Mouse (Mus musculus) embryonic fibroblast, embryonic 13.5 days (primary cell): Measurements from ENCODE around the gene Wwox.

Experiments
- CTCF ChIP-seq: IDR thresholded peaks from 2 replicates; pipeline ENCODE4 v1.5.1; 2011; ENCODE audit warnings: mild to moderate bottlenecking, control low read depth, low read length, moderate library complexity, borderline replicate concordance; ENCODE audit not compliant: insufficient read depth
- POLR2A ChIP-seq: IDR thresholded peaks from 2 replicates; pipeline ENCODE4 v1.6.1; 2011; ENCODE audit warnings: low read depth, mild to moderate bottlenecking, control low read depth, low read length, moderate library complexity

DNA sequence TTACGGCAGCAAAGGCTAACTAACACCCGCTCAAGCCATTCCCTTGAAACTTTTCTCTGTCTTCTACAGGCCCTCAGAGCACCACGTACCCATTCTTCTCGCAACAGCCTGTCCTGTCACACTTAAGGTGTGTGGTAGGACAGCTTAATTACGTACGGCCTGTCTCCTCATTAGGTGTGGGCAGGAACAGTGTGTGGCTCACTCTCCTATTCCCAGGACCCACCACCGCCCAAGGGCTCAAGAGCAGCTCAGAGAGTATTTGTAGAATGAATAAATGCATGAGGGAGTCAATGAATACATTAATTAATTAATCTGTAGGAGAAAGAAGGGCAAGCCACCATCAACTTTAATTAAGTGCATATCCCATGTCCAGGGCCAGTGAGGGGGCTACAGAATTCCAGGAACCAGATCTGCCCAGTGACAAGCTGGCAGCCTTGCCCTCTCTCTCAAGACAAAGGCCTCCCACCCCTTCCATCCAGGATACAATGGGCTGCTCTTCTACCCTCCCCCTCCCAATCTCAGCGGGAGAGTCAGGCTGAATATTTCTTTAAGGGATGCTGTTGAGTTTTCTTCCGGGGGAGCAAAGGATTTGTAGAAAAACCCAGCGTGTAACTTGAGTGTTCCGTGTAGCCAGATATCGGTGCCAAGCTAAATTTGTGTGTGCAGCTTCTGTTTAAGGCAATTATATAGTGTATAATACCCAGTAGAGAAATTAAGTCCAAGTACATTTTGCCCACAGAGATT is 718.7 kb downstream of the Wwox start:
- TF ChIP-seq POLR2A (no peak), CTCF (no peak)
